Mouse (Mus musculus) embryonic facial prominence, embryonic 13.5 days (tissue): Measurements from ENCODE around the gene Lrrtm4. TPM values are rescaled to one million over a fixed set of nuclear protein-coding genes. Genes with fewer than 3 reads are reported as not detected.
A peak's percentile ranks its signal among the peaks of the same experiment; 100 is the strongest.

Experiments used
- ATAC-seq: fragments of 200-750 bp; cut with Nextera tagmentation; 2 replicates; pipeline ENCODE4 v1.8.0; 2017; ENCODE audit warnings: low read depth; ENCODE audit not compliant: insufficient number of reproducible peaks, insufficient read depth, low FRiP score, low TSS enrichment
- H3K27ac ChIP-seq: fragments of 300-500 bp; sonication (generic); 2 replicates; pipeline ENCODE4 v1.5.1; 2015; ENCODE audit warnings: moderate library complexity, mild to moderate bottlenecking, inconsistent platforms
- H3K27me3 ChIP-seq: fragments of 300-500 bp; sonication (generic); 2 replicates; pipeline ENCODE4 v1.6.1; 2015; ENCODE audit warnings: mild to moderate bottlenecking, inconsistent platforms
- H3K36me3 ChIP-seq: fragments of 300-500 bp; sonication (generic); 2 replicates; pipeline ENCODE4 v1.6.1; 2015; ENCODE audit warnings: mild to moderate bottlenecking, inconsistent platforms
- H3K4me1 ChIP-seq: fragments of 300-500 bp; sonication (generic); 2 replicates; pipeline ENCODE4 v1.6.1; 2015; ENCODE audit warnings: inconsistent platforms
- H3K4me2 ChIP-seq: fragments of 300-500 bp; sonication (generic); 2 replicates; pipeline ENCODE4 v1.6.1; 2015; ENCODE audit warnings: moderate library complexity, mild to moderate bottlenecking, inconsistent platforms
- H3K4me3 ChIP-seq: fragments of 300-500 bp; sonication (generic); 2 replicates; pipeline ENCODE4 v1.5.1; 2015; ENCODE audit warnings: mild to moderate bottlenecking, inconsistent platforms
- H3K9ac ChIP-seq: fragments of 300-500 bp; sonication (generic); 2 replicates; pipeline ENCODE4 v1.6.1; 2015; ENCODE audit warnings: mild to moderate bottlenecking, inconsistent platforms
- H3K9me3 ChIP-seq: fragments of 300-500 bp; sonication (generic); 2 replicates; pipeline ENCODE4 v1.6.1; 2016; ENCODE audit warnings: inconsistent platforms
- WGBS: fragments of 180-500 bp; shearing (Covaris S2); methylation state at CpG from one replicate; pipeline ENCODE4 v1.1.7; 2015; ENCODE audit warnings: mixed read lengths; 5-methylcytosine and 5-hydroxymethylcytosine counted together
- polyA plus RNA-seq: library from polyadenylated mRNA; unstranded; fragments of >200 nt; fragmentation: Nextera tagmentation; extraction: Ambion mirVana; gene quantifications from 2 replicates; pipeline ENCODE4 v1.2.1, GENCODE M21; 2015

Gene Lrrtm4
- polyA plus RNA-seq: 3.7 and 4.8 TPM in 2 replicates

GRCm38 (mm10) chr6:80018765-80019164 lies at the start of gene Lrrtm4:
Gene Lrrtm4 (plus strand): TSS chr6:80018877.
- 7% methylated on average over 6 of the region's 6 CpGs for WGBS
- H3K9ac ChIP-seq: peak within 1 kb of the TSS; percentile 55
- no peak within 1 kb of the TSS for H3K27ac ChIP-seq
- ATAC-seq: no peak
- H3K36me3 ChIP-seq: no peaks in the 10 kb centered on the region
- peak within 1 kb of the TSS; percentile 66 for H3K4me2 ChIP-seq
- no peaks in the 10 kb centered on the region for H3K9me3 ChIP-seq
- no peaks in the 10 kb centered on the region; the same call in 1 of the 2 replicates for H3K27me3 ChIP-seq
- peak within 1 kb of the TSS; percentile 42 for H3K4me3 ChIP-seq
- H3K4me1 ChIP-seq: 0 out of 2 replicates have a peak, but pooled peaks cover 4% of the 10 kb centered on the region

- Histone ChIP-seq H3K4me1 (0 out of 2 replicates have a peak, but pooled peaks cover 4% of the 10 kb centered on the region), H3K36me3 (no peaks in the 10 kb centered on the region), H3K4me2 (peak overlapping the region; percentile 66), H3K4me3 (peak overlapping the region; percentile 42), H3K9ac (peak overlapping the region; percentile 55), H3K27me3 (no peaks in the 10 kb centered on the region; the same call in 1 of the 2 replicates), H3K9me3 (no peaks in the 10 kb centered on the region), H3K27ac (no peak overlapping the region)
- ATAC-seq: no peak
- WGBS: 3% methylated on average over 14 of the region's 14 CpGs
These were observed 648 bp downstream of the Lrrtm4 start for GRCm38 (mm10) chr6:80019189-80019860.

GRCm38 (mm10) chr6:80019861-80020230 lies 1.2 kb downstream of the Lrrtm4 start:
- Histone ChIP-seq H3K9ac (peak overlapping the region; percentile 55), H3K4me1 (0 out of 2 replicates have a peak, but pooled peaks cover 4% of the 10 kb centered on the region), H3K9me3 (no peaks in the 10 kb centered on the region), H3K4me2 (peak overlapping the region; percentile 66), H3K36me3 (no peaks in the 10 kb centered on the region), H3K27me3 (no peaks in the 10 kb centered on the region; the same call in 1 of the 2 replicates), H3K4me3 (peak overlapping the region; percentile 42), H3K27ac (no peak overlapping the region)
- no peak for ATAC-seq
- WGBS: 6% methylated on average over 10 of the region's 10 CpGs

- no peak for ATAC-seq
These were observed 38.2 kb downstream of the Lrrtm4 start for GRCm38 (mm10) chr6:80056849-80057248.

GRCm38 (mm10) chr6:80078001-80078400 lies 59.3 kb downstream of the Lrrtm4 start:
- Histone ChIP-seq H3K4me3 (no peak overlapping the region), H3K36me3 (no peaks in the 10 kb centered on the region), H3K4me1 (no peaks in the 10 kb centered on the region), H3K9me3 (no peaks in the 10 kb centered on the region), H3K27ac (no peak overlapping the region), H3K4me2 (no peak overlapping the region), H3K9ac (no peak overlapping the region), H3K27me3 (no peaks in the 10 kb centered on the region)
- no peak for ATAC-seq
- 93% methylated on average over 2 of the region's 2 CpGs for WGBS

More at GRCm38 (mm10) chr6:80056849-80057248, 38.2 kb downstream of the Lrrtm4 start:
- Histone ChIP-seq H3K27me3 (no peaks in the 10 kb centered on the region), H3K36me3 (no peaks in the 10 kb centered on the region), H3K4me2 (no peak overlapping the region), H3K27ac (no peak overlapping the region), H3K4me3 (no peak overlapping the region), H3K9me3 (no peaks in the 10 kb centered on the region), H3K4me1 (no peaks in the 10 kb centered on the region), H3K9ac (no peak overlapping the region)

GRCm38 (mm10) chr6:80079290-80079689 lies 60.6 kb downstream of the Lrrtm4 start:
- WGBS: 64% methylated on average over 6 of the region's 6 CpGs
- no peaks in the 10 kb centered on the region for H3K4me1 ChIP-seq
- H3K27ac ChIP-seq: no peak overlapping the region
- no peaks in the 10 kb centered on the region for H3K9me3 ChIP-seq
- no peaks in the 10 kb centered on the region for H3K36me3 ChIP-seq
- H3K27me3 ChIP-seq: no peaks in the 10 kb centered on the region
- H3K4me3 ChIP-seq: no peak overlapping the region
- H3K9ac ChIP-seq: no peak overlapping the region
- no peak overlapping the region for H3K4me2 ChIP-seq
- no peak for ATAC-seq

GRCm38 (mm10) chr6:80094909-80095308 lies 76.2 kb downstream of the Lrrtm4 start:
- no peaks in the 10 kb centered on the region for H3K36me3 ChIP-seq
- H3K4me3 ChIP-seq: no peak overlapping the region
- H3K27me3 ChIP-seq: no peaks in the 10 kb centered on the region
- ATAC-seq: no peak
- WGBS: 88% methylated on average over 4 of the region's 4 CpGs
- no peak overlapping the region for H3K4me2 ChIP-seq
- no peak overlapping the region for H3K27ac ChIP-seq
- no peaks in the 10 kb centered on the region for H3K4me1 ChIP-seq
- no peaks in the 10 kb centered on the region for H3K9me3 ChIP-seq
- H3K9ac ChIP-seq: no peak overlapping the region

- H3K4me2 ChIP-seq: no peak overlapping the region
- H3K27ac ChIP-seq: no peak overlapping the region
- no peaks in the 10 kb centered on the region for H3K36me3 ChIP-seq
- H3K4me1 ChIP-seq: no peaks in the 10 kb centered on the region
- H3K4me3 ChIP-seq: no peak overlapping the region
- no peaks in the 10 kb centered on the region for H3K9me3 ChIP-seq
- 77% methylated on average over 2 of the region's 2 CpGs for WGBS
- H3K9ac ChIP-seq: no peak overlapping the region
- ATAC-seq: no peak
- no peaks in the 10 kb centered on the region for H3K27me3 ChIP-seq
These were observed 86.7 kb downstream of the Lrrtm4 start for GRCm38 (mm10) chr6:80105343-80105742.

GRCm38 (mm10) chr6:80105843-80106242 lies 87.2 kb downstream of the Lrrtm4 start:
- no peak overlapping the region for H3K4me2 ChIP-seq
- 84% methylated on average over 1 of the region's 1 CpGs for WGBS
- H3K9me3 ChIP-seq: no peaks in the 10 kb centered on the region

GRCm38 (mm10) chr6:80126419-80126818 lies 107.7 kb downstream of the Lrrtm4 start:
- Histone ChIP-seq H3K4me2 (no peak overlapping the region), H3K27me3 (no peaks in the 10 kb centered on the region), H3K9me3 (no peaks in the 10 kb centered on the region), H3K4me1 (no peaks in the 10 kb centered on the region), H3K4me3 (no peak overlapping the region), H3K36me3 (no peaks in the 10 kb centered on the region), H3K9ac (no peak overlapping the region), H3K27ac (no peak overlapping the region)
- WGBS: 82% methylated on average over 1 of the region's 1 CpGs
- no peak for ATAC-seq

More at GRCm38 (mm10) chr6:80105843-80106242, 87.2 kb downstream of the Lrrtm4 start:
- Histone ChIP-seq H3K36me3 (no peaks in the 10 kb centered on the region), H3K4me3 (no peak overlapping the region), H3K27ac (no peak overlapping the region), H3K4me1 (no peaks in the 10 kb centered on the region), H3K27me3 (no peaks in the 10 kb centered on the region), H3K9ac (no peak overlapping the region)
- ATAC-seq: no peak

- no peak overlapping the region for H3K4me3 ChIP-seq
- H3K27me3 ChIP-seq: no peaks in the 10 kb centered on the region
- H3K9ac ChIP-seq: no peak overlapping the region
- H3K4me2 ChIP-seq: no peak overlapping the region
- H3K4me1 ChIP-seq: no peaks in the 10 kb centered on the region
- no peak for ATAC-seq
- 74% methylated on average over 4 of the region's 4 CpGs for WGBS
- H3K9me3 ChIP-seq: no peaks in the 10 kb centered on the region
- no peaks in the 10 kb centered on the region for H3K36me3 ChIP-seq
- H3K27ac ChIP-seq: no peak overlapping the region
These were observed 143.9 kb downstream of the Lrrtm4 start for GRCm38 (mm10) chr6:80162585-80162984.

GRCm38 (mm10) chr6:80181916-80182315 lies 163.2 kb downstream of the Lrrtm4 start:
- 85% methylated on average over 1 of the region's 1 CpGs for WGBS
- H3K27me3 ChIP-seq: no peaks in the 10 kb centered on the region
- H3K9me3 ChIP-seq: no peaks in the 10 kb centered on the region
- no peaks in the 10 kb centered on the region for H3K4me1 ChIP-seq
- no peak overlapping the region for H3K4me2 ChIP-seq
- no peak overlapping the region for H3K4me3 ChIP-seq
- H3K36me3 ChIP-seq: no peaks in the 10 kb centered on the region
- H3K27ac ChIP-seq: no peak overlapping the region
- H3K9ac ChIP-seq: no peak overlapping the region
- no peak for ATAC-seq
